Mouse (Mus musculus) intestine, embryonic 14.5 days (tissue): Measurements from ENCODE around the gene Cpn1. TPM values are rescaled to one million over a fixed set of nuclear protein-coding genes. Genes with fewer than 3 reads are reported as not detected.

Experiments used
- ATAC-seq: fragments of 200-750 bp; cut with Nextera tagmentation; replicated peaks from 2 replicates; pipeline ENCODE4 v1.8.0; 2017; ENCODE audit warnings: low read depth, moderate number of reproducible peaks, moderate TSS enrichment, moderate library complexity; ENCODE audit not compliant: low FRiP score, low TSS enrichment
- DNase-seq: peaks from one replicate; pipeline ENCODE4 v3.0.0-alpha.2; 2018; ENCODE audit warnings: low spot score
- H3K27ac ChIP-seq: fragments of 300-500 bp; sonication (generic); 2 replicates; pipeline ENCODE4 v1.5.1; 2014; ENCODE audit warnings: low read depth, mild to moderate bottlenecking, control low read depth
- H3K27me3 ChIP-seq: fragments of 300-500 bp; sonication (generic); replicated peaks from 2 replicates; pipeline ENCODE4 v1.6.1; 2014; ENCODE audit warnings: low read length, control low read depth; ENCODE audit not compliant: control insufficient read depth, insufficient read depth
- H3K36me3 ChIP-seq: fragments of 300-500 bp; sonication (generic); 2 replicates; pipeline ENCODE4 v1.6.1; 2014; ENCODE audit warnings: low read length, control low read depth; ENCODE audit not compliant: control insufficient read depth, insufficient read depth
- H3K4me1 ChIP-seq: fragments of 300-500 bp; sonication (generic); replicated peaks from 2 replicates; pipeline ENCODE4 v1.6.1; 2014; ENCODE audit warnings: low read length, control low read depth, mixed read lengths; ENCODE audit not compliant: control insufficient read depth, insufficient read depth
- H3K4me2 ChIP-seq: fragments of 300-500 bp; sonication (generic); 2 replicates; pipeline ENCODE4 v1.6.1; 2014; ENCODE audit warnings: low read length
- H3K4me3 ChIP-seq: fragments of 300-500 bp; sonication (generic); 2 replicates; pipeline ENCODE4 v1.5.1; 2014; ENCODE audit warnings: low read depth, low read length, control low read depth, mixed read lengths
- H3K9ac ChIP-seq: fragments of 300-500 bp; sonication (generic); 2 replicates; pipeline ENCODE4 v1.6.1; 2014; ENCODE audit warnings: mild to moderate bottlenecking, low read length
- H3K9me3 ChIP-seq: fragments of 300-500 bp; sonication (generic); 2 replicates; pipeline ENCODE4 v1.6.1; 2016; ENCODE audit warnings: low read length, control low read depth; ENCODE audit not compliant: control insufficient read depth
- WGBS: fragments of 180-500 bp; shearing (Covaris S2); extraction: QIAGEN DNeasy Blood & Tissue Kit; methylation state at CpG from one replicate; pipeline ENCODE4 v1.1.7; 2014; 5-methylcytosine and 5-hydroxymethylcytosine counted together
- polyA plus RNA-seq: library from polyadenylated mRNA; unstranded; fragments of >200 nt; fragmentation: Nextera tagmentation; extraction: Ambion mirVana; gene quantifications from 2 replicates; pipeline ENCODE4 v1.2.1, GENCODE M21; 2014

The Cpn1 gene
- polyA plus RNA-seq, 1 experiment from 2014 or later = 15.5 TPM

- Histone ChIP-seq H3K9me3 (no peaks in the 10 kb centered on the region), H3K4me3 (no peak overlapping the region), H3K36me3 (no peaks in the 10 kb centered on the region), H3K9ac (no peak overlapping the region), H3K4me1 (no peaks in the 10 kb centered on the region), H3K27ac (no peak overlapping the region), H3K27me3 (no peaks in the 10 kb centered on the region), H3K4me2 (no peak overlapping the region)
- no peak for ATAC-seq
- no peak for DNase-seq
- 74% methylated on average over 11 of the region's 11 CpGs for WGBS
Measured at GRCm38 (mm10) chr19:43998802-43999527, 12.6 kb upstream of the Cpn1 start.

DNA sequence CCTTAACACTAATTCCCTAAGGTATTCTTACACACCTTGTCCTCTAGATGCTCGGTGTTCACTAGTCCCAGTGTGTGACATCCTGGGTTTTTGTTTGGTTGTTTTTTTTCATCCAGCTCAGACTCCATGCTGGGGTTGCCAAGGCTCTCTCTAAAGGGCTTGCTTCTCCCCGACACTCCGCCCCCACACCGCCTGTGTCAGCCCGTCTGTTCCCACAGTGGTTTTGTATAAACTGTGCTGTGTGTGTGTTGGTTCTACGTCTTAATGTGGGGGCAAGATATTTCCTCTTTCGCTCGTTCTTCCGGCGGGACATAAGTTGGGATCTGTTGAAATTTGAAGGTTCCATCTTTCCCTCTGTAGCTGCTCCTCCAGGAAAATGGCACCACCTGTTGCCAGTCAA, 11.7 kb upstream of the Cpn1 start:
- Histone ChIP-seq H3K4me3 (no peak overlapping the region), H3K4me1 (no peaks in the 10 kb centered on the region), H3K4me2 (no peak overlapping the region), H3K27me3 (no peaks in the 10 kb centered on the region), H3K27ac (no peak overlapping the region), H3K9ac (no peak overlapping the region), H3K9me3 (no peaks in the 10 kb centered on the region), H3K36me3 (no peaks in the 10 kb centered on the region)
- ATAC-seq (no peak), DNase-seq (no peak)
- 81% methylated on average over 10 of the region's 10 CpGs for WGBS

DNA sequence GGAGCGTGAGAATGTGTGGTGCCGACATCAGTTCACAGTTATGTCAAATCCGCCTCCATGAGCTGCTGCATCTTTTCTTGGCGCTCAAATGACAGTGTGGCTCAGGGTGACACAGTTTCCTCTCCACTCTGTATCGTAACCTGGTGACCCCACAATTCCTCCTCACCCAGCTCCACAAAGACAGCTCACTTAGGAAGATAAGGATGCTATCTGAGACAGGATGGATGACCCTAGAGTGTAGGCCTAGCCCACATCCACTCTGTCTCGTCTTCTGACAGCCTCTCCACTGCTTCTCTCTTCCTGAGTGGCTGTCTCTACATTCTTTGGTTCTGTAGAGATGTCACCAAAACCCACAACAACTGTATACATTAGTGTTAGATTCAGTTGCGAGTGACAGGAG, 9.1 kb upstream of the Cpn1 start:
- Histone ChIP-seq H3K4me2 (no peak overlapping the region), H3K27me3 (no peaks in the 10 kb centered on the region), H3K4me1 (no peaks in the 10 kb centered on the region), H3K9me3 (no peaks in the 10 kb centered on the region), H3K27ac (no peak overlapping the region), H3K9ac (no peak overlapping the region), H3K4me3 (no peak overlapping the region), H3K36me3 (no peaks in the 10 kb centered on the region)
- WGBS = 66% methylated on average over 7 of the region's 7 CpGs
- no peak for ATAC-seq
- no peak for DNase-seq

DNA sequence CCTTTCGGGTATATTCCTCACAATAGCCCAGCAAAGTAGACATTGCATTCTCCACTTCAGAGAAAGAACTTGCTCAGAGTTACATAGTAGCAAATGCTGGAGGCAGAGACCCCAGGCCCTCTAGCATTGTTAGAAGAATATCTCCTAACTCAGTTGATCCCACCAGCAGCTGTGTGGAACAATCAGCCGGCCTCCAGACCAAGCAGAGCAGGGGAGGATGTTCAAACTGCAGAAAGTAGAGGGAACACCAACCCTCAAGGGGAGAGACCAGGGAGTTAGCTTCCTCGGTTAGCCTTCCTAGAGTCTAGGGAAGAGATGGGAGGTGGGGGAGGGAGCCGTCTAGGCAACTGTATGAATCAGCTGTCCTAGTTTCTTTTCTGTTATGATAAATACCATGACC, 6.1 kb upstream of the Cpn1 start:
- no peak for ATAC-seq
- no peaks in the 10 kb centered on the region for H3K27me3 ChIP-seq
- H3K4me3 ChIP-seq = no peak overlapping the region
- H3K27ac ChIP-seq = no peak overlapping the region
- no peaks in the 10 kb centered on the region for H3K9me3 ChIP-seq
- no peaks in the 10 kb centered on the region for H3K4me1 ChIP-seq
- H3K9ac ChIP-seq = no peak overlapping the region
- WGBS = 77% methylated on average over 4 of the region's 4 CpGs
- no peak overlapping the region for H3K4me2 ChIP-seq
- no peak for DNase-seq
- no peaks in the 10 kb centered on the region for H3K36me3 ChIP-seq

GRCm38 (mm10) chr19:43990362-43990761, 4.0 kb upstream of the Cpn1 start:
- H3K9me3 ChIP-seq = no peaks in the 10 kb centered on the region
- no peaks in the 10 kb centered on the region for H3K36me3 ChIP-seq
- H3K4me2 ChIP-seq = no peak overlapping the region
- no peak for DNase-seq
- no peaks in the 10 kb centered on the region for H3K27me3 ChIP-seq
- no peak overlapping the region for H3K4me3 ChIP-seq
- WGBS = 77% methylated on average over 8 of the region's 8 CpGs
- H3K9ac ChIP-seq = no peak overlapping the region
- no peak for ATAC-seq
- H3K27ac ChIP-seq = no peak overlapping the region
- no peaks in the 10 kb centered on the region for H3K4me1 ChIP-seq

DNA sequence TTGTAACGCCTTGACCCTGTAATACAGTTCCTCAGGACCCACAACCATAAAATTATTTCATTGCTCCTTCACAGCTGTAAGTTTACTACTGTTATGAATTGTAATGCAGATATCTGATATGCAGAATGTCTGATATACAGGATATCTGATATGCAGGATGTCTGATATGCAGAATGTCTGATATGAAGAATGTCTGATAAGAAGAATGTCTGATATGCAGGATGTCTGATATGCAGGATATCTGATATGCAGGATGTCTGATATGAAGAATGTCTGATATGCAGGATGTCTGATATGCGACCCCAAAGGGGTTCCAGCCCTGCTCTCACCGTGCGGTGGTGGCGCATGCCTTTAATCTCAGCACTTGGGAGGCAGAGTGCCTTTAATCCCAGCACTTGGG, 4.4 kb downstream of the Cpn1 start:
- Histone ChIP-seq H3K27ac (no peak overlapping the region), H3K9me3 (no peaks in the 10 kb centered on the region), H3K9ac (no peak overlapping the region), H3K27me3 (no peaks in the 10 kb centered on the region), H3K36me3 (no peaks in the 10 kb centered on the region), H3K4me2 (no peak overlapping the region), H3K4me1 (no peaks in the 10 kb centered on the region), H3K4me3 (no peak overlapping the region)
- DNase-seq = no peak
- whole genome bisulfite sequencing = 90% methylated on average over 5 of the region's 5 CpGs
- no peak for ATAC-seq

DNA sequence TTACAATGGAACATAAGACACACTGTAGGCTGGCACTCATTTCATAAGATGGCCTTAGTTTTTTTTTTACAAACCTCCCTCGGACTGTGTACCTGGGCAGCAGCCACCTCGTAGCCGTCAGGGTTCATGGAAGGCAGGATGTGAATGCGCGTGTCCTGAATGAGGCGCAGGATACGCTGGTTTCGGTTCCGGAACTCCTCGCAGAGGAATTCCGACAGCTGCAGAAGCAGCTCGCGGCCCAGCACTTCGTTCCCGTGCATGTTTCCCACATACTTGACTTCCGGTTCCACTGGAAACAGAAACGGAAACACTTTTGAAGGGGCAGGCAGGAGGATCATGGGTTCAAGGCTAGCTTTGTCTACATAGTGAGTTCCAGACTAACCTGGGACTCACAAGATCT, 5.6 kb downstream of the Cpn1 start:
- 93% methylated on average over 17 of the region's 17 CpGs for WGBS
- Histone ChIP-seq H3K9me3 (no peaks in the 10 kb centered on the region), H3K27me3 (no peaks in the 10 kb centered on the region), H3K27ac (no peak overlapping the region), H3K9ac (no peak overlapping the region), H3K36me3 (no peaks in the 10 kb centered on the region), H3K4me1 (no peaks in the 10 kb centered on the region), H3K4me3 (no peak overlapping the region), H3K4me2 (no peak overlapping the region)
- no peak for ATAC-seq
- DNase-seq = no peak

GRCm38 (mm10) chr19:43977799-43978198, 8.6 kb downstream of the Cpn1 start:
- H3K4me3 ChIP-seq = no peak overlapping the region
- 79% methylated on average over 3 of the region's 3 CpGs for WGBS
- ATAC-seq (no peak), DNase-seq (no peak)
- no peak overlapping the region for H3K27ac ChIP-seq
- H3K27me3 ChIP-seq = no peaks in the 10 kb centered on the region
- H3K9me3 ChIP-seq = no peaks in the 10 kb centered on the region
- no peaks in the 10 kb centered on the region for H3K4me1 ChIP-seq
- no peak overlapping the region for H3K4me2 ChIP-seq
- H3K36me3 ChIP-seq = no peaks in the 10 kb centered on the region
- no peak overlapping the region for H3K9ac ChIP-seq

DNA sequence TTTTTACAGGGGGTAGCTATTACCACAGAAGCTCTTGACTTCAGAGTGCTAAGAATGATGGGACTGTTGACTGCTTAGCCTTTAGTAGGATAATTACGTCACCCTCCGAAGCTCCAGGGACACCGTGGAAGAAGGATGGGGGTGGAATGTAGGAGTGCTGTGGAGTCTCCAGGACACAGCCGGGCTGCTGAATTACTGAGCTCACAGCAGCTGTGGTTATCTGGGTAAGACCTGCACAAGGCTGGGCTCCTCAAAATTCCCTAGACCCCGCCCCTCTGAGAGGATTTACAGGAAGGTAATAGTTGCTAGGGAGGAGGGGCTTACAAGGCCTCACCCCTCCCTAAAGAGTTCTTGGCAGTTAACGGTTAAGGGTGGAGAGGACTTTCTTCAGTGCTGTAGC, 9.7 kb downstream of the Cpn1 start:
- H3K27me3 ChIP-seq = no peaks in the 10 kb centered on the region
- no peak overlapping the region for H3K27ac ChIP-seq
- no peak overlapping the region for H3K9ac ChIP-seq
- WGBS = 41% methylated on average over 6 of the region's 6 CpGs
- ATAC-seq (no peak), DNase-seq (no peak)
- no peaks in the 10 kb centered on the region for H3K4me1 ChIP-seq
- no peaks in the 10 kb centered on the region for H3K36me3 ChIP-seq
- no peak overlapping the region for H3K4me2 ChIP-seq
- no peaks in the 10 kb centered on the region for H3K9me3 ChIP-seq
- no peak overlapping the region for H3K4me3 ChIP-seq
